Mouse (Mus musculus): ENCODE data around the gene Epm2aip1.
A peak's percentile ranks its signal among the peaks of the same experiment; 100 is the strongest.

The Epm2aip1 gene

DNA sequence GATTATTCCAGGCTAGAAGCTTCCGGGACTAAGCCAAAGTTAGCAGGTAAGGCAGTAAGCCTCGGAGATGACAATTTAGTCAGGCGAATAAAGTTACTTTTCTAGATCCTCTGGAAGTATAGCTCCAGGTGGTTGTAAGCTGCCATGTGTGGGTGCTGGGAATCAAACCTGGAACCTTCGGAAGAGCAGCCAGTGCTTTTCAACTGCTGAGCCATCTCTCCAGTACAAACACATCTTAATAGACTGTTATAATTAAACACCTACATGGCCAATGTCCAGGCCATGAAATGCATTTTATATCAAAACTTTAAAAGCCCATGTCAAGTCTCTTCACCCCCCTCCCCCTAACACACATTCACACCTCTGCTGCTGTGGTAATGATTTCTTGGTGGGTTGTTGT, 16.2 kb downstream of the Epm2aip1 start:
- DNase-seq (ENCODE audit: low spot score in 2 of 2): no peak

DNA sequence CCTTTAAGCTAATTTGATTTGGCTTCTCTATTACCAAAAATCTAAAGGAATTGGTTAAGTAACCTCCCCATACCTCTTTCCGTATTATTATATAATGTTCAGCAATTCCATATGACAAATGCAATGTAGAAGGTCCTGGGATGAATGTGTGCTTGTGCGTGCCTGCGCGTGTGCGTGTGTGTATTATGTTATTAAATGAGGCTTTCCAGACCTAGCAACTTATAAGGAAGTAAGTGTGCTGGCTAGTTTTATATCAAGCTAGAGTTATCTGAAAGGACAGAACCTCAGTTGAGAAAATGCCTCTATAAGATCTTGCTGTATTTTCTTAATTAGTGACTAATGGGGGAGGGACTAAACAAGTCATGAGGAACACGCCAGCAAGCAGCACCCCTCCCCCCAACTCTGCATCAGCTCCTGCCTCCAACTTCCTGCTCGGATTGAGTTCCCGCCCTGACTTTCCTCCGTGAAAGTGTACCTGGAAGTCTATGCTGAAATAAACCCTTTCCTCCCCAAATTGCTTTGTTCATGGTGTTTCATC, 17.6 kb downstream of the Epm2aip1 start:
- DNase-seq (ENCODE audit: low spot score in 2 of 2): no peak

- DNase-seq (ENCODE audit: low spot score in 2 of 2): peak; percentile 88
Observed at GRCm38 (mm10) chr9:111289832-111290339, 18.2 kb downstream of the Epm2aip1 start.

DNA sequence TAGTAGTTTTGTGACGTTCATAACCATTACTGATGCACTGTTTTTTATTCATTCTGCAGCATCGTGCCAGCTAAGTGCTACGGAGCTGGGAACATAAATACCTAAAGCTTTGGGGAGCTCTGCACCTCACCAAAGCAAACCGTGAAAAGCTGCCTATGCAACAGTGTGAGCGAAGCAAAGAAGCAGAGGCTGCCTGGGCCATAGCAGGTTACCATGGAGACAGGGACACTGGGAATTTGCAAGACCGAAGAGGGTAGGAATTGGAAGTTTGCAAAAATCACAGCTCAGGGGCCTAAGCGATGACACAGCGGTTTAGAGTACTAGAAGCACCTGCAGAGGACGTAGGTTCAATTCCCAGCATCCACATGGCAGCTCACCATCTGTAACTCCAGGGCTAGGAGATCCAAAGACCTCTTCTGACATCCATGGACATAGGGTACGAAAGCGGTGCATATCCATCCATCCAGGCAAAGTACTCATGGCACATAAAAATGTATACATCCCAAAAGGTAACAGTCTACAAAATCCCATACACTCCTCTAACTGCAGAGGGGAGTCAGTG, 18.9 kb downstream of the Epm2aip1 start:
- peak; percentile 47 to 59 for DNase-seq (ENCODE audit: low spot score in 2 of 2)

GRCm38 (mm10) chr9:111293234-111293633, 21.5 kb downstream of the Epm2aip1 start:
- peak in 1 of 2 experiments; percentile 2 for DNase-seq (ENCODE audit: low spot score in 2 of 2)

DNA sequence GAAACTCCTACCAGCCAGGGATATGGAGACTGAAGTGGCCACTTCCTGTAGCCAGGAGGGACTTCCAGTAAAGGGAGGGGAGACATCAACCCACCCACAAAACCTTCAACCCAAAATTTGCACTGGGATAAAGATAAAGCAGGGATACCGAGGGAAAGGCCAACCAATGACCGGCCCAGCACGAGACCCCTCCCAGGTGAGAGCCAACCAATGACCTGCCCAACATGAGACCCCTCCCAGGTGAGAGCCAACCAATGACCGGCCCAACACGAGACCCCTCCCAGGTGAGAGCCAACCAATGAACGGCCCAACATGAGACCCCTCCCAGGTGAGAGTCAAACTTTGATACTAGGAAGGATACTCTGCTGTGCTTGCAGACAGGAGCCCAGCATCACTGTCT, 23.2 kb downstream of the Epm2aip1 start:
- peak in 1 of 2 experiments; percentile 5 for DNase-seq (ENCODE audit: low spot score in 2 of 2)

GRCm38 (mm10) chr9:111295323-111295722, 23.6 kb downstream of the Epm2aip1 start:
- DNase-seq (ENCODE audit: low spot score in 2 of 2): no peak

GRCm38 (mm10) chr9:111296433-111296832, 24.7 kb downstream of the Epm2aip1 start:
- DNase-seq (ENCODE audit: low spot score in 2 of 2): no peak

- DNase-seq (ENCODE audit: low spot score in 2 of 2): peak in 1 of 2 experiments; percentile 10
Observed at GRCm38 (mm10) chr9:111298606-111299005, 26.9 kb downstream of the Epm2aip1 start.

GRCm38 (mm10) chr9:111302196-111302831, 30.6 kb downstream of the Epm2aip1 start:
- DNase-seq (ENCODE audit: low spot score in 2 of 2): peak; percentile 61 to 67

DNA sequence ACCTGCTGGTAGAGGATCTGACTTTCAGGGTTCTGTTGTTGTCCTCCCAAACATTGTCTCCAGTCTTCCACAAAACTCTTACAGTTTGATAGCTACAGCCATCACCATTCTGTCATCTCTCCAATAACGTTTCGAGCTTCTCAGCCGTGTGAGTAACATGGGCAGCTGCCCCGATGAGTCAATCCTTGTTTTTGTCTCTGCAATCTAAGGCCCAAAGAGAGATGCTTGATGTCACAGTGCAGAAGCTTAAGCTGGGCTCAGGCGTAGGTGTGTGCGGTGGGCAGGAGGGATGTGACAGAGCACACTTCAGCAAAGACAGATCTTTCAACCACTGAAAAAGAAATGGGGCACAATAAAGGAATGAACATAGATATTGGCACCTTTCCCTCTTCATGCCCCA, 32.3 kb downstream of the Epm2aip1 start:
- DNase-seq (ENCODE audit: low spot score in 2 of 2): no peak

DNA sequence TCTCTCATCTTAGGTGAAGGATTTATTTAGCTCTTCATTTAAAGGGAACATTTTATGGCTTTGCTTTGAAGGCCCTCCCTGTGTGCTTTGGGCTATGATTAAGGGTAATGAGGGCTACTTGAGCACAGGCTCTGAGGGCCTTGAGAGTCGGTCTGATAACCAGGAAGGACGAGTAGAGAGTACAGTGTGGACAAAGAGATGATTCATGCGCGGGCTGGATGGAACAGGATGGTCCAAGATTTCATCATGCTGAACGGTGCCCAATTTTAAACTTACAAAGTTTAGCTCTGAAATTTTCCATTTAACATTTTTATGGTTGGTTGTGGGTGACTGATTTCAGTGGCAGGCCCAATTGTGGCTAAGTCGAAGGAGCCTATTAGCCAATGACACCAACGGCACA, 34.4 kb downstream of the Epm2aip1 start:
- no peak for DNase-seq (ENCODE audit: low spot score in 2 of 2)

GRCm38 (mm10) chr9:111311031-111311842, 39.5 kb downstream of the Epm2aip1 start, which contains the start of gene Trank1:
Gene Trank1 (plus strand): TSS chr9:111311739.
- peak; percentile 64 to 68 for DNase-seq (ENCODE audit: low spot score in 2 of 2)

- peak; percentile 39 to 45 for DNase-seq (ENCODE audit: low spot score in 2 of 2)
Observed at GRCm38 (mm10) chr9:111311843-111312441, 40.2 kb downstream of the Epm2aip1 start.

DNA sequence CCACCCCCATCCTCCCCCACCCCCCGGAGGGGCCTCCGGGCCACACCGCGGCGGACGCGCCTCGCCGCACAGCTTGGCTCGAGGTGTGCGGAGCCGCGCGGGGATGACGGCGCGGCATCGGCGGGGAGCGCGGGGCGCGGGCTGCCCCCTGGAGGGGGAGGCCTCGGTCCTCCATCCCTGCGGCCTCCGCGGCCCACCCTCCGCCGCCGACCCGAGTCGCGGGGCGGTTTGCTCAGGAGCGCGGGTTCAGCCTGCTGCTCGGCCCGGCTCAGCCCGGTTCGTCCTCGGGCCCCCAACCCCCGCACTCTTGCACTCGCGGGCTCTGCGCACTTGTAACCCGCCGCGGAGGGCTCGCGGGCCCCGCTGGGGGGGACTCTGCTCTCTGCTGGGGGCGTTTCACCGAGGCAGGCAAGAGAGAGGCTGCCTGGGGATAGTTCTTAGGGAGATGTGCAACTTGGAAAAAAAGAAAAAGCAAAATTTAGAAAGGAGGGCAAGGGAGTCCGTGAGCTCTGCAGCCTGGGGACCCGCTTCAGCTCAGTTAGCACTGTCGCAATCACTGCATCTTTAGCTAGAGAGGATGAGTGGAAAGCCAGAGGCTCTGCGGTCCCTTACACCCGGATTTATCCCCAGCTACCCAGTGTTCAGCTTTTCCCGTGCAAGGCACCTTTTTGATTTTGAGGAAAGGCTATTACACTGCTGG, 40.9 kb downstream of the Epm2aip1 start:
- DNase-seq (ENCODE audit: low spot score in 2 of 2): peak in 1 of 2 experiments; percentile 40

GRCm38 (mm10) chr9:111313299-111313698, 41.6 kb downstream of the Epm2aip1 start:
- DNase-seq (ENCODE audit: low spot score in 2 of 2): no peak

DNA sequence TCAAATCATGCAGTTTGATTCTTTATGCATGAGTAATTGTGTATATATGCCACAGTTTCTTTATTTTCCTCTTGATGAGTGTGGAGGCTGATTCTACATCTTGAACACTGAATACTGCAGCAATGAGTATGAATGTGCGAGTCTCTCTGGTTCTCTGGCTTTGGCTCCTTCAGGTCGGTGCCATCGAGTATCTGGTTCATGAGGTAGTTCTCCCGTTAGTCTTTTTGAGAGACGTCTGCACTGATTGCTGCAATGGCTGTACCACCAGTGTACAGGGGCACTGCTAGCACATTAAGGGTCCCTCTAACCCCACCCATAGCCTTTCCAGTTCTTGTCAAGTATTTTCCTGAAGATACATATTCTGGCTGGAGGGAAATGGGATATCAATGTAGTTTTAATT, 42.1 kb downstream of the Epm2aip1 start:
- DNase-seq (ENCODE audit: low spot score in 2 of 2): peak in 1 of 2 experiments; percentile 16

DNA sequence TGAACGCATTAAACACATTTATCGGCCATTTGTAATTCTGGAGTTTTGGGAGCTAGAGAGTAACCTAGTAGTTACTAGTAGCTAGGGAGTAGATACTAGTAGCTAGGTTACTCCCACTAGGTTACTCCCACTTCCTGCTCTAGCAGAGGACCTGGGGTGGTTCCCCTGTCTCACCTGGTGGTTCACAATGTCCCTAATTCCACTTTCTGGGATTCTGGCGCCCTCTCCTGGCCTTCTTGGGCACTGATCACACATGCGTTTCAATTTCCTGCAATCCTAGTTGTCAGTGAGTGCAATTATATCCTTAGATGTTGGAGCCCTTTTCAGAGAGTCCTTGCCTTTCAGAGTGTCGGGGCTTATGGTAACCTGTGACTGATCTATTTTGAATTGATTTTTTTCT, 42.5 kb downstream of the Epm2aip1 start:
- DNase-seq (ENCODE audit: low spot score in 2 of 2): peak; percentile 61 to 76

DNA sequence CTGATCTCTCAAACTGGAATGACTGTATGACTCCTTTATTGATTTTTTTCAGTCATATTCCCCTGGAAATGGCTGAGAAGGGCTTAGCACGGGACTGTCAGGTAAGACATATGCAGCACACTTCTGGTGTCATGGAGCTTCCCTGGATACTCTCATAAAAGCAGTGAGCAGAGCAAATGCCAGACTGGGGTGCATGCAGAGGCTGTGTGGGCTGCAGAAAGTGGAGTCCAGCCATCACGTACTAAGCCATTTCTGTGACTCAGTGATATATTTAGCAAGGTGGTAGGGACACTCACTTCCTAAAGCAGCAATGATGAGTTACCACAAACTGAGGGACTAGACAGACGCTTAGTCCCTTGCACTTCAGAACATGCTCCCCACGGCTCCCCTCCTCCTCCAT, 49.2 kb downstream of the Epm2aip1 start:
- DNase-seq (ENCODE audit: low spot score in 2 of 2): peak in 1 of 2 experiments; percentile 21

- peak in 1 of 2 experiments; percentile 16 for DNase-seq (ENCODE audit: low spot score in 2 of 2)
Observed at GRCm38 (mm10) chr9:111324881-111325280, 53.2 kb downstream of the Epm2aip1 start.
